Comparison of ENCODE assay signal across 8 mouse cellular contexts in genomic region chr7:19822604-19823058, GRCm38 (mm10). TPM values are rescaled to one million over a fixed set of nuclear protein-coding genes. Genes with fewer than 3 reads are reported as not detected.
DNase-seq lines count a peak whose midpoint lies in the region; ATAC-seq lines count a peak whose summit lies in the region.

Gene Bcl3, minus strand, starts transcription at chr7:19822770.

- ATAC-seq in inflammation-experienced regulatory T-cells, adult 6 months = peak; percentile 57
- ATAC-seq in liver, embryonic 15.5 days (ENCODE audit: insufficient read depth) = peak; percentile 11; the same call in 1 of the 2 replicates
- ATAC-seq in neural tube, embryonic 12.5 days (ENCODE audit: low FRiP score, low read depth) = no peak

- intact Hi-C loops in gastrocnemius, postnatal 36 days (cut with DNase I) = no loop called here

- H3K27ac ChIP-seq in liver, embryonic 15.5 days (replicated peaks) = peak within 1 kb of the TSS; percentile 76
- H3K27ac ChIP-seq in neural tube, embryonic 12.5 days = no peak within 1 kb of the TSS

- peaks cover 33% of the 10 kb centered on the region for H3K27me3 ChIP-seq in liver, embryonic 15.5 days
- peaks cover 46% of the 10 kb centered on the region for H3K27me3 ChIP-seq in neural tube, embryonic 12.5 days (replicated peaks)

- H3K4me1 ChIP-seq in liver, embryonic 15.5 days (replicated peaks) = peaks cover 38% of the 10 kb centered on the region
- H3K4me1 ChIP-seq in neural tube, embryonic 12.5 days = peaks cover 8% of the 10 kb centered on the region

- peak within 1 kb of the TSS; percentile 62 for H3K4me2 ChIP-seq in liver, embryonic 15.5 days
- peak within 1 kb of the TSS; percentile 61 for H3K4me2 ChIP-seq in neural tube, embryonic 12.5 days (replicated peaks)

- peak within 1 kb of the TSS; percentile 59 for H3K4me3 ChIP-seq in liver, embryonic 15.5 days (replicated peaks)
- H3K4me3 ChIP-seq in neural tube, embryonic 12.5 days = peak within 1 kb of the TSS; percentile 32

- WGBS in liver, embryonic 15.5 days (ENCODE audit: insufficient replicate concordance) = under 1% methylated on average over 35 of the region's 42 CpGs
- WGBS in neural tube, embryonic 12.5 days = 1% methylated on average over 35 of the region's 42 CpGs

- H3K9ac ChIP-seq in liver, embryonic 15.5 days = peak within 1 kb of the TSS; percentile 49
- H3K9ac ChIP-seq in neural tube, embryonic 12.5 days = peak within 1 kb of the TSS; percentile 59

- peaks cover 6% of the 10 kb centered on the region; the same call in 1 of the 2 replicates for H3K36me3 ChIP-seq in liver, embryonic 15.5 days (replicated peaks)
- no peaks in the 10 kb centered on the region for H3K36me3 ChIP-seq in neural tube, embryonic 12.5 days

- peak; percentile 88 for DNase-seq in CD4-positive helper T cell, adult 2 months (ENCODE audit: low read depth, low spot score)
- DNase-seq in adrenal gland, adult 2 months = peak; percentile 90
- peak; percentile 60 to 67 for DNase-seq in gastrocnemius, postnatal 36 days
- peak; percentile 53 for DNase-seq in yolk sac, embryonic 10.5 days (ENCODE audit: low spot score)
- DNase-seq in cerebellum, postnatal 14 days = no peak

- no peaks in the 10 kb centered on the region; the same call in 1 of the 2 replicates for H3K9me3 ChIP-seq in liver, embryonic 15.5 days (replicated peaks)
- 0 out of 2 replicates have a peak, but pooled peaks cover 6% of the 10 kb centered on the region for H3K9me3 ChIP-seq in neural tube, embryonic 12.5 days

RNA-seq across cellular contexts. Expression of gene Bcl3, which starts in this region (rescaled TPM):
- 10 to 100 TPM; 26.7 to 34.1 TPM for total RNA-seq in adrenal gland, adult 2 months (2021)
- polyA plus RNA-seq in adrenal gland, adult 2 months (2012; rRNA removed) = 155 and 161 TPM in 2 replicates
- total RNA-seq in gastrocnemius, postnatal 36 days (2021) = 1 to 10 TPM; 1.1 to 1.5 TPM
- polyA plus RNA-seq in inflammation-experienced regulatory T-cells, adult 6 months (2017; shearing (Covaris generic)) = 10 to 100 TPM; 13.6 to 19.9 (median 18.5) TPM
- polyA plus RNA-seq in liver, embryonic 15.5 days (2015; fragmentation: Nextera tagmentation; extraction: Ambion mirVana) = 4.7 and 5.3 TPM in 2 replicates
- polyA plus RNA-seq in neural tube, embryonic 12.5 days (2016; fragmentation: Nextera tagmentation; extraction: Ambion mirVana) = 1.0 and 2.1 TPM in 2 replicates

Comparison
In these comparisons a context has a peak if more than half of its experiments do, and no peak if none do; other contexts are left out.
1. RNA of gene Bcl3 (total RNA-seq): 26.7 to 34.1 TPM in adrenal gland, adult 2 months; 1.1 to 1.5 TPM in gastrocnemius, postnatal 36 days; every median in the first group is over 10 times any median in the second.
2. DNase-seq: peak in CD4-positive helper T cell, adult 2 months (single experiment), adrenal gland, adult 2 months (single experiment), gastrocnemius, postnatal 36 days (2 of 2) and yolk sac, embryonic 10.5 days (single experiment); none in cerebellum, postnatal 14 days (0 of 2).